Mouse (Mus musculus): ENCODE measurements around the gene Atp6v0a4. TPM values are rescaled to one million over a fixed set of nuclear protein-coding genes. Genes with fewer than 3 reads are reported as not detected.

The Atp6v0a4 gene
- total RNA-seq, 2 experiments from 2014 or later = 3.5 to 5.1 TPM

DNA sequence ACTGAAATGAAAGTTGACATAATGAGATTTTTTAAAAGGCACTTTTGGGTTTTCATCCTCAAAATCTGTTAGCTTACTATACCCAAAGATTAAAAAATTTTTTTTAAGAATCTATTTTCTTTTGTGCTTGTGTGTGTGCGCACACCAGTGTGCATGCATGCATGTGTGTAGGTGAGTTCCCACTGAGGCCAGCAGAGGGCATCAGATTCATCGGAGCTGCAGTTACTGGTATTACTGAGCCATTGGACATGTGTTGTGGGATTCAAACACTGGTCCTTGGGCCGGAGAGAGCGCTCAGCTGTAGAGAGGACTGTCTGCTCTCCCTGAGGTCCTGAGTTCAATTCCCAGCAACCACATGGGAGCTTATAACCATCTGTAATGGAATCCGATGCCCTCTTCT, 5.5 kb upstream of the Atp6v0a4 start:
- no peak for DNase-seq
- intact Hi-C loops (cut with DNase I) = loop anchor here (5.0 kb wide), 1 partner anchor 58 kb away; no protein-coding TSS in a partner anchor

GRCm38 (mm10) chr6:38128115-38128514, 3.7 kb upstream of the Atp6v0a4 start:
- DNase-seq = peak in 1 of 2 experiments; percentile 46
- intact Hi-C loops (cut with DNase I) = no loop called here

DNA sequence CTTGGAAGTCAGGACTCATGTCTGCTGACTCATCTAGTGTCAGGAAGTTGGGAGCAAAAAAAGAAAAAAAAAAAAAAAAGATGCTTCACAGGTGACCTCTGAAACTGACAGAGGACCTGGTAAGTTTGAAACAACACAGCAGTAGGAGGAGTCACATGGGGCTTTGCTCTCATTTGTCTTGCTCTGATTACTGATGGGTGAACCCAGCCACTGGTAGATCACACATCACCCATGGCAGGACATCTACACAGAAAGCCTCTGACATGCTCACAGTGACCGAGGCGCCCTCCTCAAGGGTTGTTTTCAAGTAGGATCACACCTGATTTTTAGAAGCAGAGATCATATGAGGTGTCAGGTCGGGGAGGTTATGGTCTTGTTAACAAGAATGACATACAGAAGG, 1.1 kb upstream of the Atp6v0a4 start:
- DNase-seq = no peak
- intact Hi-C loops (cut with DNase I) = no loop called here

DNA sequence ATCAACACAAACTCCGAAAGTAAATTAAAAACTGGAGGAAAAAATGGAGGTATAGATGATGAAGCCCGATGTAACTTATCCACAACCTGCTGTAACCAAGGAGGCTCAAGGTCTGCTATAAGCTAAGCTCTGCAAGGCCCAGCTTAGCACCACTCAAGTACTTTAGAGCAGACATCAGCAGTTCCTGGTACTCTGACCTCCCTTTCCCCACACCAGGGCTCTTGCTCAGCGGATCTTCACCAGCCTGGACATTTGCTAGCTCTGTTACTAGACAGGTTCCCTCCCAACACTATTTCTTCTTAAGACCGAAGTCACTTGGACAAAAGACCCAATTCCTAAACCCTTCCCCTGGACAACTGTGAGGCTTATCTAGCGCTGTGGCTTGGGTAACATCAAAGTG, 496 bp upstream of the Atp6v0a4 start:
- no peak for DNase-seq
- intact Hi-C loops (cut with DNase I) = no loop called here

DNA sequence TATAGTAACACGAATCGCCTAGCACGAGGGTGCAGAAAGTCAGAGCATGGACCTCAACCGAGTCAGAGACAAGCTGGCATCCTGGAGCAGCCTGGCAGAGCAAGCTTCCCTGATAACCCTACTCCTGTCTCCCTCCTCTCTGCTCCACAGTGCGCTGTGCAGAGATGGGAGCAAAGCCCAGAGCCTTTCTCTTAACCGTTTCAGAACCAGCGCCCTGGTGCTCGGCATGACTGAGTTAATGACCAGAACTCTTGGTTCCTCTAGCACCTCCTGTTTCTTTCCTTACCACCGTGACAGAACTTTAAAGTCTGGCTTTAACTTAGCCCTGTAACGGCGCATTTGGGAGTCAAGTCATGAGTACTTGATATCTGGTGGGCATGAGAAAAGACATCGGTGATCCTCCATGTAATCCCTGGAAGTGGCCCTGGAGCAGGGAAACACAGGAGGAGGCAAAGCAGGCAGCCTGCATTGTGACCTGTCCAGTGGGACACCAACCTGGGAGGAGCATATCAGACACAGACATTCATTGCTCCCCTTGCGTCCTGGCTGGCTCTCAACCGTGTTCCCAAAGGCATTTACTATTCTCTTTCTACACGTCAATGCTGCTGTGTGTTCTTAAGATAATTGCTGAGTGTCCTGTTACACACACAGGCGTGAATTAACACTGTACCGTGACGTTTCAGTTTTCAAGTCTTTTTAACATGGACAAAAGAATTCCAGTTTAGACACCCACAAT, 747 bp downstream of the Atp6v0a4 start:
- DNase-seq = peak in 1 of 2 experiments; percentile 40
- intact Hi-C loops (cut with DNase I) = no loop called here

- peak in 1 of 2 experiments; percentile 42 for DNase-seq
- intact Hi-C loops (cut with DNase I) = no loop called here
Measured at GRCm38 (mm10) chr6:38122791-38123190, 1.6 kb downstream of the Atp6v0a4 start.

- no peak for DNase-seq
- intact Hi-C loops (cut with DNase I) = no loop called here
Measured at GRCm38 (mm10) chr6:38121843-38122242, 2.5 kb downstream of the Atp6v0a4 start.

- intact Hi-C loops (cut with DNase I) = no loop called here
- no peak for DNase-seq
Measured at GRCm38 (mm10) chr6:38120681-38121371, 3.6 kb downstream of the Atp6v0a4 start.

DNA sequence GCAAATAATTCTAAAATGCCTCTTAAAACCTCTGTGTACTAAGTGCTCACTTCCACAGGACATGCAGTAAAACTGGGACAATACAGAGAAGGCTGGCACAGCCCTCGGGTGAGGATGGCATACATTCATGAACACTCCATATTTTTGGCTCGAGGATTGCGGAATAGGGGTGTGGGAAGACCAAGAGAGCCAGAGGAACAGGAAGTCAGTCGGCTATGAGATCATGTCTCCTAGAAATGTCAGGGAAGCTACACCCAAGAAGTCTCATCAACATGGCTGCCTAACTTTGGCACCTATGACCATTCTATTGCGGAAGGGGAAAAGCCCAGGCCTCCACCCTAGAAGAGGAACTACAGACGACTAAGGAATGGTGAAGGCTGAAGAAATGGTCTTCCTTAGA, 6.0 kb downstream of the Atp6v0a4 start:
- no peak for DNase-seq
- intact Hi-C loops (cut with DNase I) = no loop called here

DNA sequence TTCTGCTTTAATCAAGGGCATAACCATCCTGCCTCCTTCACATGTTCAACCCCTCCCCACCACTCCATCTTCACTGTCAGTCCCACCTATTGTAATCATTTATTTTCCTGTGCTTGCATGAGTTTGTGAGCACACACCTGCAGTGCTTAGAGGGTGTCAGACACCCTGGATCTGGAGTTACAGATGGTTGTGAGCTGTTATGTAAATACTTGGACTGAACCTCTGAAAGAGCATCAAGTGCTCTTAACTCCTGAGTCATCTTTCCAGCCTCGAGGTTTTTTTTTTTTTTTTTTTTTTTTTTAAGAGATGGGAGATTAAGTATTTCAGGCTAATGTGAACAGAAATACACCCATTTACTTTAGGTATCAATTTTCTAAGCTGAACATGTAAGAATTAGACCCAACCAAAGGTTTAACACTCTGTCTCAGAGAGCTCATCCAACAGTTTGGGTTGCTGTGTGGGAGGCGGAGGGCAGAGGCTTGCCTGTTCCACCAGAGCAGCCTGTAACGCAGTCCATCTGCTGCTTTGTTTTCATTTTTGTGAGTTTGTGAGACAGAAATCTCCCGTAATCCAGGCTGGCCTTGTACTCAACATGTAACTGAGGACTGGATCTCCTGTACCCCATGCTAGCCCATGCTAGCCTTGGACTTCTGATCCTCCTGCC, 8.1 kb downstream of the Atp6v0a4 start:
- intact Hi-C loops (cut with DNase I) = no loop called here
- no peak for DNase-seq

DNA sequence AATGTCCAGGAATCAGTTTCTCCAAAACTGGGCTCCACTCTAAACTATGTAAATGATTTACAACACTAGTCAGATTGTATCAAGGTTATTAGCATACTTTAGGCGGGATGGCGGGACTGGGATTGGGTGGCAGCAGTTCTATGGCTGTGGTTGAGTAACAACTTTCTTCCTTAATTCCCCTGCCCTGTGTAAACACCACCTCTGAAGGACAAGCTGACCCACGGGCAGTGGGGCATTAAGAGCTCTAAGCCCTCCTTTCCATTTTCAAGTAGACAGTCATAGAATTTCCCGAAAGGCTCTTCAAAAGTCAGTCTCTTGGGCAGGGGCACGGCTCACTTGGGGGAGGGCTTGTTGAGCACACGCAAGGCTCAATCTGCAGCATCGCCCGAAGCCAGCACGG, 13.5 kb downstream of the Atp6v0a4 start:
- intact Hi-C loops (cut with DNase I) = no loop called here
- no peak for DNase-seq

- intact Hi-C loops (cut with DNase I) = no loop called here
- DNase-seq = no peak
Measured at GRCm38 (mm10) chr6:38109871-38110270, 14.5 kb downstream of the Atp6v0a4 start.

- intact Hi-C loops (cut with DNase I) = no loop called here
- DNase-seq = no peak
Measured at GRCm38 (mm10) chr6:38109160-38109795, 15.1 kb downstream of the Atp6v0a4 start, which contains the start of gene Tmem213. Gene Tmem213, plus strand, starts transcription at chr6:38109255.

DNA sequence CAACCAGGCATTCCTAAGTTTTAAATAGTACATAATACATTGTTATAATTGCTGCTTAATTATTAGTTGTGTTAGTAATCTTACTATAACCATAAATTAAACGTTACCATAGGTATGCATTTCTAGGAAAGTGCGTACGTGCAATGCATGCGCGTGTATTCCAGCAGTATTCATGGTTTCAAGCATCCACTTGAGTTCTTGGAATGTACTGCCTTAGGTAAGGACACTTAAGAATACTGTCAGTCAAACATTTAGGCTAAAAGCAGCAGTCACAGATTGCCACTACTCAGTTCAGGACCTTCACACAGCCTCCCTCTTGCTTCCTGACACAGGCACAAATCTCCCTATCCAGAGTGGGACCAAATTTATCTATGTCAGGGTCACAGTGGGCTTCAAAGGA, 15.9 kb downstream of the Atp6v0a4 start:
- no peak for DNase-seq
- intact Hi-C loops (cut with DNase I) = no loop called here

DNA sequence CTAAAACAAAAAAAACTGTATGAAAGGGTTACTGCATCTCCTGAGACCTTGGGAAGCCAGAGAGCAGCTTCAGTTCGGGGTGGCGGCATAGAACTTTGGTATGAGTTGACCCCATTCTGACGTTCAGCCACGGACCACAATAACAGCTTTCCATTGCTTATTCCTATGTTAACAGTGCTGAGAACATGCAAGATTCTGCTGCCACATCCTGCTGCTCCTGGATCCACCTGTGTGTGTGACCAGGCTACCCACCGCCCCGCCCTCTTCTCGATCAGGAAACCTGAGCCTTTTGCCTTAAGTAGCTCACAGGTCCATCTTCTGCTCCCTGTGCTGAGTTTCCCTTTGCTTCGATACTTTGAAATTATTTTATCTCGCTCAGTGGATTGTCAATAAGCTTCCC, 18.5 kb downstream of the Atp6v0a4 start:
- intact Hi-C loops (cut with DNase I) = no loop called here
- no peak for DNase-seq

GRCm38 (mm10) chr6:38103775-38104174, 20.6 kb downstream of the Atp6v0a4 start:
- intact Hi-C loops (cut with DNase I) = no loop called here
- peak in 1 of 2 experiments; percentile 13 for DNase-seq

DNA sequence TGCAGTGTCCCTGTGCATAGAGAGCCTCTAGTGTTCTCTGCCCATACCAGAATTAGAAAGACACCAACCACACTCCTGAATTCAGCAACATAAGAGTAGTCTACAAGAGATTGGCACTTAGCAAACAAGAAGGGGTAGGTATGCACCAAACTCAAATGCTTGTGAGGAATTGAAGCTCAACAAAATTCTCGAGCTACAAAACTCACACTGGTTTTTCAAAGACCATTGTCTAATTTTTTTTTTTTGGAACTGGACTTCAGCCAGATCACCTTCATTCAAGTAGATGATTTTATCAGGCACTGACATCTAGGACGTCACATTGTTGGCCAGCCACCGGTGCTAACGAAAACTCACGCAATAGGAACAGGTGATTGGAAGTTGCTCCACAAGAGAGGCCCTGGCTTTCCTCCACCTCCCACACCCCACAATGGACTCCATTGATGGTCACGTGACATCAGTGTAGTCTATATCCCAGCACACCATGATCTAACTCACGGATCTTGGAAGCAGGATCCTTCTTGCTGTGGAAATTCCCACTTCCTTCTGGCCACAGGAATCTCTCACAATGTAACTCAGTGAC, 22.1 kb downstream of the Atp6v0a4 start:
- intact Hi-C loops (cut with DNase I) = no loop called here

DNA sequence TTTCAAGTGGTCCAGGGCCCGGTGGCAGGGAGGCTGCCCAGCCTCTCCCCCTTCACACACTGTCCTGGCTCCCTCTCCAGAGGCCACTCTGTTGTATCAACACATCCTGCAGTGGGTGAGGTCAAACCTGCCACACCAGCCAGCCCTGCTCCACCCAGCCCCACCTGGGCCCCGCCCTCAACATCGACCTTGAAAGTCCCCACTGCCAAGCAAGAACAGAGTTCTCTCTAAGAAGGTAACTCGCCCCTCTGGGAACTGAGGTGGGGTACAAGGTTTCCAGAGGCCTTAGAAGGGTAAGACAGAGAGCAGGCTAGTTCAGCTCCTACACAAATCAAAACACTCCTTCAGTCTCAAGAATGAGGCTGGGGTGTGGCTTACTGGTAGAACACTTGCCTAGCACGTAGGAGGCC, 27.4 kb downstream of the Atp6v0a4 start:
- DNase-seq = no peak
- intact Hi-C loops (cut with DNase I) = no loop called here

More for the DNA sequence above, 22.1 kb downstream of the Atp6v0a4 start:
- no peak for DNase-seq

DNA sequence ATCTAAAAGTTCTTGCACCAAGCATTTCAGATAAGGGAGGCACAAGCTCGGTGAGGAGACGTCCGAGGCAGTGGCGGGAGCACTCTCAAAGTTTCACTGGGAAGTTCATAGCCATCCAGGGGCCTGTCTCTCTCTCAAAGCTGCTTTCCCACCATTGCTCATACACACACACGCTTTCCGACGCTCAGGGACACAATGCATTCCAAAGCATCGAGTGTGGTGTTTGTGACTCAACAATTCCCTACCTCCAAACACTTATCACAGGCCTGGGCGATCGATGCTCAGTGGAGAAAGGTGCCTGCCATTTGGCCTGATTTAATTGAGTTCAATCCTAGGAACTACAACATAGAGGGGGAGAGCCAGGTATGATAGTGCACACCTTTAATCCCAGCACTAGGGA, 29.7 kb downstream of the Atp6v0a4 start:
- no peak for DNase-seq
- intact Hi-C loops (cut with DNase I) = no loop called here

DNA sequence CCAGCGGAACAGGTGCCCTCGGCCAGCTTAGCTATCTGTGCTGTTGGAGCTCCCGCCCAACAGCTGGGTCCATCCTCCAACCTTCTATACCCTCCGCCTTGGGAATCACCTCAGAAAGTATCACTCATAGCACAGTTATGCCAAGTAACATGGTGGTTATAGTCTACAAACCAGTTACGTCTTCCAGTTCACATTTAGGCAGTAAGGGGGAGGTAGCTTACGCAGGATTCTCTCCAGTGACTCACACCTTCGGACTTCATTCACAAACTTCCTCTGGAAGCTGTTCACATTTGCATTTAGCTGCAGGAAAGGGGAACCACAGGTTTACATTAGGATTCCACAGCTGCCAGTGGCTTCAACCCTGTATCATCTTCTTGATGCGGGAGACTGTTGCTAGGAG, 31.8 kb downstream of the Atp6v0a4 start:
- intact Hi-C loops (cut with DNase I) = no loop called here
- DNase-seq = no peak
